Mouse (Mus musculus) liver, adult 2 months (tissue): ENCODE results near the gene BC005561.

ENCODE experiments used
- CTCF ChIP-seq: fragments of 200-500 bp; IDR thresholded peaks from 2 replicates; pipeline ENCODE4 v1.5.1; 2011; ENCODE audit warnings: low read depth, low read length, control low read depth
- POLR2A ChIP-seq: fragments of 200-500 bp; IDR thresholded peaks from 2 replicates; pipeline ENCODE4 v1.6.1; 2011; ENCODE audit warnings: low read length, control low read depth; ENCODE audit not compliant: insufficient read depth; ENCODE audit errors: extremely low read depth

- TF ChIP-seq CTCF (no peak), POLR2A (no peak)
Measured at GRCm38 (mm10) chr5:104504883-104505282, 3.3 kb upstream of the BC005561 start.
